Mouse (Mus musculus) embryonic fibroblast, embryonic 13.5 days (primary cell): ENCODE measurements around the gene Cdh12.

Experiments used
- CTCF ChIP-seq: IDR thresholded peaks from 2 replicates; pipeline ENCODE4 v1.5.1; 2011; ENCODE audit warnings: mild to moderate bottlenecking, control low read depth, low read length, moderate library complexity, borderline replicate concordance; ENCODE audit not compliant: insufficient read depth
- POLR2A ChIP-seq: IDR thresholded peaks from 2 replicates; pipeline ENCODE4 v1.6.1; 2011; ENCODE audit warnings: low read depth, mild to moderate bottlenecking, control low read depth, low read length, moderate library complexity

DNA sequence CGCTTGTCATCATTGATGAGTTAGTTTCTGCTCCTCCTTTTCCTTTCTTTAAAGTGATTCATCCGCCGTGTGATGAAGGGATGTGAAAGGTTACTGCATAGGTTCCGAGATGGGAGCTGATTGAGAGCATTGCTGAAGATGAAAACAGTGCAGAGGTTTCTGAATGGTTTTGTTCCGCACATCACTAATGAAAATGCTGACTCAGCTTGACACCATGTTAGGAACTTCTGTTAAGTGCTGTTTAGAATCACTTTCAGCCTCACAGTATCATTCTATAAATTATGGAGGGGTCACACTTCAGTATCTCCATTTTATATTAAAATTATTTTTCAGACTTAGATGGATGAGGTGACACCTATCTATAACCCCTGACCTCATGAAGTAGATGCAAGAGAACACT, 247.2 kb downstream of the Cdh12 start:
- TF ChIP-seq CTCF (no peak), POLR2A (no peak)
